Mouse (Mus musculus): ENCODE measurements around the gene Tgfbr1. TPM values are rescaled to one million over a fixed set of nuclear protein-coding genes. Genes with fewer than 3 reads are reported as not detected.
"Not testable (repeated sequence)": the region's sequence is repeated elsewhere in the genome, so short reads cannot be mapped to it uniquely, and the experiment has no call there.

The Tgfbr1 gene
- polyA plus RNA-seq, 1 experiment, result 6.2 TPM

DNA sequence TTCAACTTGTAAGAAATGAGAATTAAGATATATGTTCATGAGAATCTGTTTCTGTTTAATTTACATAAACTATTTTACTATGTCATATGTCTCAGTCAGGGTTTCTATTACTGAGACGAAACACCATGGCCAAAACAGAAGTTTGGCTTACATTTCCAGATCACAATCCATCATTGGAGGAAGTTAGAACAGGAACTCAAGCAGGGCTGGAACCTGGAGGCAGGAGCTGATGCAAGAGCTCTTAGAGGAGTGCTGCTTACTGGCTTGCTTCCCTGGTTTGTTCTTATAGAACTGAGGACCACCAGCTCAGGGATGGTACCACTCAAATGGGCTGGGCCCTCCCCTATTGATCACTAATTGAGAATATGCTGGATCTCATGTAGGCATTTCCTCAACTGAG is 25.7 kb downstream of the Tgfbr1 start:
- TF ChIP-seq CTCF (IDR thresholded peaks at IDR 0.05; ENCODE audit: borderline replicate concordance, insufficient read depth, low read depth, low read length) (no peak), POLR2A (IDR thresholded peaks at IDR 0.05; ENCODE audit: borderline replicate concordance, insufficient read depth, low read length) (no peak)
- WGBS, result 54% methylated on average over 1 of the region's 1 CpGs
- no peak overlapping the region for H3K4me3 ChIP-seq (replicated peaks; ENCODE audit: insufficient read depth, low read depth, low read length)
- no peaks in the 10 kb centered on the region for H3K27me3 ChIP-seq (ENCODE audit: control insufficient read depth, insufficient read depth, low read length)
- no peak for DNase-seq
- no peak overlapping the region for H3K27ac ChIP-seq (ENCODE audit: insufficient read depth, low read length)
- no peaks in the 10 kb centered on the region for H3K4me1 ChIP-seq (ENCODE audit: control insufficient read depth, insufficient read depth, low read length)

DNA sequence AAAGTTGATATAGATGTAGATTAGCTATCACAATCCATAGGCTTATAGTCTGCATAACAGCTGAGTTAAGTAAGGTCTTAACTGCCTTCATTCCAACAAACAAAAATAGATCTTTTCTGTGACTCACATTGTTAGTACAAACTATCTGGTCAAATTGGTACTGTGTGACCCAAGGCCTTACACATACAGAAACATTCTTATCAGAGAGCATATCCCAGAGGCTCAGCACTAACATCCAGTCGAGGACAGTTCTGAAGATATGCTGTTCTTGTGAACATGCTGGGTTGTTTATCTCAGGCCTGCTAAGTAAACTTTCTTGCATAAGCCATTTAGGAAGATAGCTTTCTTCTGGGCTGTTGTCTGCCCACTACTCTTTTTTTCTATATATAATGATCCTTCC is 29.4 kb downstream of the Tgfbr1 start:
- DNase-seq, result no peak
- Histone ChIP-seq H3K4me1 (ENCODE audit: control insufficient read depth, insufficient read depth, low read length) (no peaks in the 10 kb centered on the region), H3K4me3 (replicated peaks; ENCODE audit: insufficient read depth, low read depth, low read length) (no peak overlapping the region), H3K27me3 (ENCODE audit: control insufficient read depth, insufficient read depth, low read length) (no peaks in the 10 kb centered on the region), H3K27ac (ENCODE audit: insufficient read depth, low read length) (no peak overlapping the region)
- TF ChIP-seq CTCF (IDR thresholded peaks at IDR 0.05; ENCODE audit: borderline replicate concordance, insufficient read depth, low read depth, low read length) (no peak), POLR2A (IDR thresholded peaks at IDR 0.05; ENCODE audit: borderline replicate concordance, insufficient read depth, low read length) (no peak)
- 89% methylated on average over 1 of the region's 1 CpGs for WGBS

DNA sequence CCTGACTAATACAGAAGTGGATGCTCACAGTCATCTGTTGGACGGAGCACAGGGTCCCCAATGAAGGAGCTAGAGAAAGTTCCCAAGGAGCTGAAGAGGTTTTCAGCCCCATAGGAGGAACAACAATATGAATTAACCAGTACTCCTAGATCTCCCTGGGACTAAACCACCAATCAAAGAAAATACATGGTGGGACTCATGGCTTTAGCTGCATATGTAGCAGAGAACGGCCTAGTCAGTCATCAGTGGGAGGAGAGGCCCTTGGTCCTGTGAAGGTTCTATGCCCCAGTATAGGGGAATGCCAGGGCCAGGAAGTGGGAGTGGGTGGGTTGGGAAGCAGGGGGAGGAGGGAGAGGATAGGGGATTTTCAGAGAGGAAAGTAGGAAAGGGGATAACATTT is 38.9 kb downstream of the Tgfbr1 start:
- not testable (repeated sequence) for H3K4me1 ChIP-seq (ENCODE audit: control insufficient read depth, insufficient read depth, low read length); DNase-seq; H3K4me3 ChIP-seq (replicated peaks; ENCODE audit: insufficient read depth, low read depth, low read length); H3K27ac ChIP-seq (ENCODE audit: insufficient read depth, low read length); H3K27me3 ChIP-seq (ENCODE audit: control insufficient read depth, insufficient read depth, low read length)
- WGBS, result 97% methylated on average over 2 of the region's 2 CpGs

DNA sequence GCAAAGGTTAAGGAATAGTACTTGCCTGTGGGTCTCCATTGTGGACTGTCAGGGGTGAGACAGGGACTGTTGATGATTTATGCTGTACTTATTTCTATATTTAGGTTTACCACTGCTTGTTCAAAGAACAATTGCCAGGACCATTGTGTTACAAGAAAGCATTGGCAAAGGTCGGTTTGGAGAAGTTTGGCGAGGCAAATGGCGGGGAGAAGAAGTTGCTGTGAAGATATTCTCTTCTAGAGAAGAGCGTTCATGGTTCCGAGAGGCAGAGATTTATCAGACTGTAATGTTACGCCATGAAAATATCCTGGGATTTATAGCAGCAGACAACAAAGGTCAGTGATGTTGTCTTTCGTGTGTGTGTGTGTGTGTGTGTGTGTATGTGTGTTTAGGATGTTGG is 43.2 kb downstream of the Tgfbr1 start:
- H3K27me3 ChIP-seq (ENCODE audit: control insufficient read depth, insufficient read depth, low read length), result no peaks in the 10 kb centered on the region
- DNase-seq, result no peak
- H3K27ac ChIP-seq (ENCODE audit: insufficient read depth, low read length), result no peak overlapping the region
- H3K4me1 ChIP-seq (ENCODE audit: control insufficient read depth, insufficient read depth, low read length), result no peaks in the 10 kb centered on the region
- H3K4me3 ChIP-seq (replicated peaks; ENCODE audit: insufficient read depth, low read depth, low read length), result no peak overlapping the region
- 95% methylated on average over 7 of the region's 7 CpGs for WGBS
- TF ChIP-seq POLR2A (IDR thresholded peaks at IDR 0.05; ENCODE audit: borderline replicate concordance, insufficient read depth, low read length) (no peak), CTCF (IDR thresholded peaks at IDR 0.05; ENCODE audit: borderline replicate concordance, insufficient read depth, low read depth, low read length) (no peak)

DNA sequence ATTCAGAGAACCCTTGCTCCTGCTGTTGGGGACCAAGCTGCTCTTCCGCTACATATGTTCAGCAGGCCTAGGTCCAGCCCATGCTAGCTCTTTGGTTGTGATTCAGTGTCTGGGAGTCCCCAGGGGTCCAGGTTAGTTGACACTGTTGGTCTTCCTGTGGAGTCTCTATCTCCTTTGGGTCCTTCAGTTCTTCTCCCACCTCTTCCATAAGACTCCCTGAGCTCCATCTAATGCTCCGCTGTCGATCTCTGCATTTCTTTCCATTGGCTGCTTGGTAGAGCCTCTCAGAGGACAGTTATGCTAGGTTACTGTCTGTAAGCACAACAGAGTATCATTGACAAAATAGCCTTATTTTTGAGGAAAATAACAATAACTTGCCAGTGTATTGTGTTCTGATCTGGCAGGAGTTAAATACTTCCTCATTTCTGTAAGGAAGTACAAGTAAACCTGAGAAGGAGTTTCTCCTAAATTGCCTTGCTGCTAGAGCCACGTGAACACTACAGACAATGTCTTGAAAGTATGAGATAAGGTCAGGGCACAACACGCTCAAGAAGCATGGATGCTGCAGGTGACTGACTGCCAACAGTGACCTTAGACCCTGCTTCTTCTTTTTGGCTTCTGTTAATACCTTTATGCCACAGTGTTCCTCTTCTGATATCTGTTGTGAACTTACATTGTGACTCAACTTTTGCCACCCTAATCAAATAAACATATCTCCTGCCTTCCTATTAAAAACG is 45.1 kb downstream of the Tgfbr1 start:
- WGBS, result 93% methylated on average over 6 of the region's 6 CpGs
- Histone ChIP-seq H3K4me1 (ENCODE audit: control insufficient read depth, insufficient read depth, low read length) (no peaks in the 10 kb centered on the region), H3K27ac (ENCODE audit: insufficient read depth, low read length) (no peak overlapping the region), H3K4me3 (replicated peaks; ENCODE audit: insufficient read depth, low read depth, low read length) (no peak overlapping the region), H3K27me3 (ENCODE audit: control insufficient read depth, insufficient read depth, low read length) (no peaks in the 10 kb centered on the region)
- DNase-seq, result no peak
- no peak for TF ChIP-seq CTCF (IDR thresholded peaks at IDR 0.05; ENCODE audit: borderline replicate concordance, insufficient read depth, low read depth, low read length)
- no peak for TF ChIP-seq POLR2A (IDR thresholded peaks at IDR 0.05; ENCODE audit: borderline replicate concordance, insufficient read depth, low read length)

DNA sequence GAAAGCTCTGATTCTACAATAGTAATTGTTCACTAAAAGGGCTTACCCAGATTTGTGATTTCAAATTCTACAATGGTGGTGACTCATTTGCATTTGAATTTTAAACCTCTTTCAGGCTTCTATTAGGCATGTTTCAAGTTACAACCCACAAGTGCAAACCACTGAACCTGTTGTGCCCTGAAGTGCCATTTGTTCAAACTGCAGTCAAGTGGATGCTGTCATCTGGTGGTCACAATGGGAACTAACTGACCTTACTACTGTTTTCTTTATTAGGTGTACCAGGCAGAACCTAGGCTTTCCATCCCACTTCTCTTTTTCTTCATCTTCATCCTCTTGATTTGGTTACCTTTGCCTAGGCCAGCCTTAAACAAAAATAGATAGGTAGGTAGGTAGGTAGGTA is 46.8 kb downstream of the Tgfbr1 start:
- TF ChIP-seq CTCF (IDR thresholded peaks at IDR 0.05; ENCODE audit: borderline replicate concordance, insufficient read depth, low read depth, low read length) (peak; percentile 69; the same call in 1 of the 2 replicates), POLR2A (IDR thresholded peaks at IDR 0.05; ENCODE audit: borderline replicate concordance, insufficient read depth, low read length) (no peak)
- no peaks in the 10 kb centered on the region for H3K27me3 ChIP-seq (ENCODE audit: control insufficient read depth, insufficient read depth, low read length)
- DNase-seq, result peak; percentile 27 to 32
- no peak overlapping the region for H3K4me3 ChIP-seq (replicated peaks; ENCODE audit: insufficient read depth, low read depth, low read length)
- H3K4me1 ChIP-seq (ENCODE audit: control insufficient read depth, insufficient read depth, low read length), result no peaks in the 10 kb centered on the region
- H3K27ac ChIP-seq (ENCODE audit: insufficient read depth, low read length), result no peak overlapping the region

DNA sequence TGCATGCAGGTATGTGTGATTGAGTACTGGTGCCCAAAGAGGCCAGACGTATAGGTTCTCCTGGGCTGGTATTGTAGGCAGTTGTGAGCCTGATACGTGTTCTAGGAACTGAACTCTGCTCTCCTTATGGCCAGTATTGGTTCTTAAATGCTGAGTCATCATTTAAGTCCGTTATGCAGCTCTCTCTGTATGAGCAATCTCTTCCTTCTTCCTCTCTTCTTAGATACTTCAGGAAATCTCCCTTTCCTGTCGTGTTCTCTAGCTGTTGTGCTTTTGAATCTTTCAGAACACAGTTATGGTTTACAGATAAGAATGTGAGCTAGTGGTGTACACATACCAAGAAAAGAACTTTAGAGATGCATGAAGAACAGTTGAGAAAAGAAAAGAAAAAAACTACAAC is 47.3 kb downstream of the Tgfbr1 start:
- no peak overlapping the region for H3K4me3 ChIP-seq (replicated peaks; ENCODE audit: insufficient read depth, low read depth, low read length)
- 90% methylated on average over 4 of the region's 4 CpGs for WGBS
- no peak for DNase-seq
- no peaks in the 10 kb centered on the region for H3K4me1 ChIP-seq (ENCODE audit: control insufficient read depth, insufficient read depth, low read length)
- TF ChIP-seq POLR2A (IDR thresholded peaks at IDR 0.05; ENCODE audit: borderline replicate concordance, insufficient read depth, low read length) (no peak), CTCF (IDR thresholded peaks at IDR 0.05; ENCODE audit: borderline replicate concordance, insufficient read depth, low read depth, low read length) (no peak)
- no peaks in the 10 kb centered on the region for H3K27me3 ChIP-seq (ENCODE audit: control insufficient read depth, insufficient read depth, low read length)
- no peak overlapping the region for H3K27ac ChIP-seq (ENCODE audit: insufficient read depth, low read length)

DNA sequence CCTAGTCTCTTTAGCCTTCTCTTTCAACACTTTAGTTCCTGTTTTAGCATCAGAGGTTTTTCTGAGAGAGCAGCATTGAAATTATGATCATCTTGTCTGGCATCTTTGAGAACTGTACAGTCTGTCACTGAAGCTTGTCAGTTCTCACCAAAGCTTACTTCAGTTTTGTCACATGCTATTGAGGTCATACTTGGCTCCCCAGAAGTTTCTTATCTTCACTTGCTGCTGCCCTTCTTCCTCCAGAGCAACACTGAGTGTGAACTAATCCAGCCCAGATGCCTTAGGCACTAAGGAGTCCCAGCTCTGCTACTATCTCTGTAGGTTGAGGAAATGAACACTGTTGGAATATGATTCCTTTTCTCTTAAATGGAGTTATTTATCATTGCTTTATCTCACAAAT is 49.2 kb downstream of the Tgfbr1 start:
- TF ChIP-seq CTCF (IDR thresholded peaks at IDR 0.05; ENCODE audit: borderline replicate concordance, insufficient read depth, low read depth, low read length) (no peak), POLR2A (IDR thresholded peaks at IDR 0.05; ENCODE audit: borderline replicate concordance, insufficient read depth, low read length) (no peak)
- H3K4me3 ChIP-seq (replicated peaks; ENCODE audit: insufficient read depth, low read depth, low read length), result no peak overlapping the region
- H3K27ac ChIP-seq (ENCODE audit: insufficient read depth, low read length), result no peak overlapping the region
- H3K27me3 ChIP-seq (ENCODE audit: control insufficient read depth, insufficient read depth, low read length), result no peaks in the 10 kb centered on the region
- no peak for DNase-seq
- no peaks in the 10 kb centered on the region for H3K4me1 ChIP-seq (ENCODE audit: control insufficient read depth, insufficient read depth, low read length)

Data from cerebellum, adult 2 months (tissue).